Mouse (Mus musculus) forebrain, embryonic 14.5 days (tissue): ENCODE measurements at regions not wholly inside any gene's neighbourhood (a gene's known extent, or its start where the extent isn't known, plus 50 kb on each side); places are given as distances from the start of the nearest gene placed in this dataset.
A peak's percentile ranks its signal among the peaks of the same experiment; 100 is the strongest.

ENCODE experiments used
- ATAC-seq: fragments of 200-750 bp; cut with Nextera tagmentation; 2 replicates; pipeline ENCODE4 v1.8.0; 2017; ENCODE audit warnings: mild to moderate bottlenecking, moderate library complexity
- DNase-seq: peaks from one replicate; pipeline ENCODE4 v3.0.0-alpha.2; 2015; ENCODE audit warnings: low spot score
- H3K27ac ChIP-seq: fragments of 300-500 bp; sonication (generic); 2 replicates; pipeline ENCODE4 v1.5.1; 2014; ENCODE audit warnings: low read depth, mild to moderate bottlenecking, control low read depth, low read length, moderate library complexity
- H3K27me3 ChIP-seq: fragments of 300-500 bp; sonication (generic); replicated peaks from 2 replicates; pipeline ENCODE4 v1.6.1; 2014; ENCODE audit warnings: low read length, control low read depth, mixed read lengths; ENCODE audit not compliant: control insufficient read depth, insufficient read depth
- H3K36me3 ChIP-seq: fragments of 300-500 bp; sonication (generic); 2 replicates; pipeline ENCODE4 v1.6.1; 2014; ENCODE audit warnings: low read length, control low read depth; ENCODE audit not compliant: control insufficient read depth, insufficient read depth
- H3K4me1 ChIP-seq: fragments of 300-500 bp; sonication (generic); 2 replicates; pipeline ENCODE4 v1.6.1; 2014; ENCODE audit warnings: antibody characterized with exemption, low read length, control low read depth; ENCODE audit not compliant: control insufficient read depth, insufficient read depth
- H3K4me2 ChIP-seq: fragments of 300-500 bp; sonication (generic); 2 replicates; pipeline ENCODE4 v1.6.1; 2014; ENCODE audit warnings: mild to moderate bottlenecking, control low read depth, low read length
- H3K4me3 ChIP-seq: fragments of 300-500 bp; sonication (generic); 2 replicates; pipeline ENCODE4 v1.5.1; 2014; ENCODE audit warnings: low read depth, low read length, control low read depth
- H3K9ac ChIP-seq: fragments of 300-500 bp; sonication (generic); 2 replicates; pipeline ENCODE4 v1.6.1; 2014; ENCODE audit warnings: mild to moderate bottlenecking, low read length, control low read depth, moderate library complexity
- H3K9me3 ChIP-seq: fragments of 300-500 bp; sonication (generic); replicated peaks from 2 replicates; pipeline ENCODE4 v1.6.1; 2016; ENCODE audit warnings: low read length, control low read depth, mixed read lengths; ENCODE audit not compliant: control insufficient read depth
- WGBS: fragments of 180-500 bp; shearing (Covaris S2); extraction: QIAGEN DNeasy Blood & Tissue Kit; methylation state at CpG from one replicate; pipeline ENCODE4 v1.1.7; 2014; 5-methylcytosine and 5-hydroxymethylcytosine counted together

GRCm38 (mm10) chr8:26273792-26274191 lies 154.5 kb downstream of the Gm45692 start:
- H3K27ac ChIP-seq = no peak overlapping the region
- no peaks in the 10 kb centered on the region for H3K9me3 ChIP-seq
- H3K27me3 ChIP-seq = no peaks in the 10 kb centered on the region
- WGBS = 39% methylated on average over 5 of the region's 5 CpGs
- no peaks in the 10 kb centered on the region for H3K36me3 ChIP-seq
- DNase-seq (no peak), ATAC-seq (no peak)
- H3K4me1 ChIP-seq = peaks cover 16% of the 10 kb centered on the region
- no peak overlapping the region for H3K9ac ChIP-seq
- H3K4me3 ChIP-seq = no peak overlapping the region
- no peak overlapping the region for H3K4me2 ChIP-seq

- no peak overlapping the region for H3K4me2 ChIP-seq
- no peaks in the 10 kb centered on the region for H3K36me3 ChIP-seq
- ATAC-seq = no peak
- H3K9me3 ChIP-seq = no peaks in the 10 kb centered on the region
- WGBS = 95% methylated on average over 6 of the region's 6 CpGs
- peaks cover 10% of the 10 kb centered on the region for H3K4me1 ChIP-seq
- no peaks in the 10 kb centered on the region for H3K27me3 ChIP-seq
- no peak overlapping the region for H3K4me3 ChIP-seq
- no peak for DNase-seq
- no peak overlapping the region for H3K9ac ChIP-seq
- no peak overlapping the region for H3K27ac ChIP-seq
Observed at GRCm38 (mm10) chr8:26274481-26274880, 155.1 kb downstream of the Gm45692 start.

- no peak for DNase-seq
- Histone ChIP-seq H3K27ac (no peak overlapping the region), H3K27me3 (no peaks in the 10 kb centered on the region), H3K9me3 (no peaks in the 10 kb centered on the region), H3K4me1 (no peaks in the 10 kb centered on the region), H3K4me3 (no peak overlapping the region), H3K4me2 (no peak overlapping the region), H3K36me3 (no peaks in the 10 kb centered on the region), H3K9ac (no peak overlapping the region)
- ATAC-seq = no peak
- WGBS = 77% methylated on average over 11 of the region's 11 CpGs
Observed at GRCm38 (mm10) chr8:26282156-26282935, 163.0 kb downstream of the Gm45692 start.

- Histone ChIP-seq H3K9ac (no peak overlapping the region), H3K4me3 (no peak overlapping the region), H3K9me3 (no peaks in the 10 kb centered on the region), H3K4me1 (no peaks in the 10 kb centered on the region), H3K27me3 (no peaks in the 10 kb centered on the region), H3K27ac (no peak overlapping the region), H3K36me3 (no peaks in the 10 kb centered on the region), H3K4me2 (no peak overlapping the region)
- ATAC-seq (no peak), DNase-seq (no peak)
- WGBS = 73% methylated on average over 2 of the region's 2 CpGs
Observed at GRCm38 (mm10) chr8:26283957-26284356, 164.6 kb downstream of the Gm45692 start.

- no peak overlapping the region for H3K27ac ChIP-seq
- H3K9me3 ChIP-seq = no peaks in the 10 kb centered on the region
- ATAC-seq = no peak
- 44% methylated on average over 6 of the region's 6 CpGs for WGBS
- H3K4me2 ChIP-seq = no peak overlapping the region
- H3K27me3 ChIP-seq = no peaks in the 10 kb centered on the region
- no peaks in the 10 kb centered on the region for H3K36me3 ChIP-seq
- DNase-seq = no peak
- no peaks in the 10 kb centered on the region for H3K4me1 ChIP-seq
- H3K9ac ChIP-seq = no peak overlapping the region
- H3K4me3 ChIP-seq = no peak overlapping the region
Observed at GRCm38 (mm10) chr8:26287665-26288064, 168.3 kb downstream of the Gm45692 start.

GRCm38 (mm10) chr8:26288163-26288562 lies 168.8 kb downstream of the Gm45692 start:
- no peaks in the 10 kb centered on the region for H3K27me3 ChIP-seq
- H3K4me3 ChIP-seq = no peak overlapping the region
- no peak overlapping the region for H3K27ac ChIP-seq
- no peaks in the 10 kb centered on the region for H3K4me1 ChIP-seq
- no peak overlapping the region for H3K9ac ChIP-seq
- H3K36me3 ChIP-seq = no peaks in the 10 kb centered on the region
- DNase-seq (no peak), ATAC-seq (no peak)
- 78% methylated on average over 4 of the region's 4 CpGs for WGBS
- H3K4me2 ChIP-seq = no peak overlapping the region
- H3K9me3 ChIP-seq = no peaks in the 10 kb centered on the region

- DNase-seq = no peak
- 79% methylated on average over 10 of the region's 10 CpGs for WGBS
- H3K4me2 ChIP-seq = no peak overlapping the region
- no peak for ATAC-seq
- no peaks in the 10 kb centered on the region for H3K27me3 ChIP-seq
- H3K27ac ChIP-seq = no peak overlapping the region
- no peak overlapping the region for H3K4me3 ChIP-seq
- no peaks in the 10 kb centered on the region for H3K36me3 ChIP-seq
- H3K9me3 ChIP-seq = no peaks in the 10 kb centered on the region
- peaks cover 7% of the 10 kb centered on the region for H3K4me1 ChIP-seq
- no peak overlapping the region for H3K9ac ChIP-seq
Observed at GRCm38 (mm10) chr8:26298066-26298804, 178.9 kb downstream of the Gm45692 start.

- no peak overlapping the region for H3K4me2 ChIP-seq
- H3K9me3 ChIP-seq = no peaks in the 10 kb centered on the region
- no peaks in the 10 kb centered on the region for H3K27me3 ChIP-seq
- DNase-seq (peak; percentile 19), ATAC-seq (no peak)
- 25% methylated on average over 6 of the region's 6 CpGs for WGBS
- H3K4me3 ChIP-seq = no peak overlapping the region
- peaks cover 12% of the 10 kb centered on the region for H3K4me1 ChIP-seq
- no peak overlapping the region for H3K9ac ChIP-seq
- no peaks in the 10 kb centered on the region for H3K36me3 ChIP-seq
- H3K27ac ChIP-seq = no peak overlapping the region
Observed at GRCm38 (mm10) chr8:26300246-26300645, 180.9 kb downstream of the Gm45692 start.

GRCm38 (mm10) chr8:26301961-26302360 lies 182.6 kb downstream of the Gm45692 start:
- no peak overlapping the region for H3K4me2 ChIP-seq
- no peaks in the 10 kb centered on the region for H3K27me3 ChIP-seq
- H3K9ac ChIP-seq = no peak overlapping the region
- ATAC-seq = no peak
- H3K4me1 ChIP-seq = peaks cover 16% of the 10 kb centered on the region
- no peaks in the 10 kb centered on the region for H3K9me3 ChIP-seq
- 87% methylated on average over 4 of the region's 4 CpGs for WGBS
- no peak overlapping the region for H3K4me3 ChIP-seq
- DNase-seq = no peak
- no peaks in the 10 kb centered on the region for H3K36me3 ChIP-seq
- H3K27ac ChIP-seq = no peak overlapping the region
